Mouse (Mus musculus): ENCODE results near the gene Gm20388.
A peak's percentile ranks its signal among the peaks of the same experiment; 100 is the strongest.

Gm20388 gene

GRCm38 (mm10) chr8:120581811-120582210 lies 671.2 kb downstream of the Gm20388 start:
- no peak for DNase-seq (ENCODE audit: low spot score in 2 of 2)

- no peak for DNase-seq (ENCODE audit: low spot score in 2 of 2)
These were observed 674.9 kb downstream of the Gm20388 start for GRCm38 (mm10) chr8:120585521-120585920.

GRCm38 (mm10) chr8:120588908-120589771 lies 678.5 kb downstream of the Gm20388 start, which contains the start of gene Gins2:
TSS of gene Gins2 (minus strand) at chr8:120589304.
- peak; percentile 99 to 100 for DNase-seq (ENCODE audit: low spot score in 2 of 2)

GRCm38 (mm10) chr8:120589921-120590320 lies 679.3 kb downstream of the Gm20388 start:
- DNase-seq (ENCODE audit: low spot score in 2 of 2): no peak

DNA sequence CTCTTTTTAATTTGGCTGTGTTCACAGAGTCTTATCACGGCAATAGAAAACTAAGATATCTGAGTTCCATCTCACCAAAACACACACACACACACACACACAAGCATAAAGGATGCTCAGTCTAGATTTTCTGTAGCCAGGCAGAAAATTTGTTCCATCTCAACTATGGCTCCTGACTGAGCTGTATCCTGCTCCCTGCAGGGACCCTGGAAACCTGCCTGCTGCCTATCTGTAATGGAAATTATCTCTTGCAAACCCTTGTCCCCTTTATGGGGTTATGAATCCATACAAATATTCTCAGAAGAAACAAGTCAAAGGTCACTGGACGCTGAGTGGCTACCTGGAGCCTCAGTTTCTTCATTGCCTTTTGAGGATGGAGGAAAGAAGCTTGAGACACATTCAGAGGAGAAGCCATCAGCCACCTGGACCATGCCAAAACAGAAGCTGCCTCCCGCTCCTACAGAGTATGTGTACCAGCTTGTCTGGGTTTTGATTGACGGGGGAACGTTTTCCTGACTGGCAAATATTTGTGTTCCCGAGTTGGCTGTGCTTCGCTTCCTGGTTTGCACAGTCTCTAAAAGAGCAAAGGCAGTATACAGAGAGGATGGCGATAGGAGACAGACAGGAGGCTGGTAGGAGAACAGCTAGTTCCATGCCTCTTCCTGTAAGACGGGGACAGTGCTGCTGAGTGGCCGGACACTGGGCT lies 681.1 kb downstream of the Gm20388 start:
- no peak for DNase-seq (ENCODE audit: low spot score in 2 of 2)

- no peak for DNase-seq (ENCODE audit: low spot score in 2 of 2)
These were observed 683.9 kb downstream of the Gm20388 start for GRCm38 (mm10) chr8:120594571-120594970.

- DNase-seq (ENCODE audit: low spot score in 2 of 2): peak in 1 of 2 experiments; percentile 55
These were observed 685.3 kb downstream of the Gm20388 start for GRCm38 (mm10) chr8:120595963-120596362.

GRCm38 (mm10) chr8:120598579-120598978 lies 687.9 kb downstream of the Gm20388 start:
- DNase-seq (ENCODE audit: low spot score in 2 of 2): peak; percentile 75 to 90

GRCm38 (mm10) chr8:120599504-120599903 lies 688.9 kb downstream of the Gm20388 start:
- peak in 1 of 2 experiments; percentile 83 for DNase-seq (ENCODE audit: low spot score in 2 of 2)

DNA sequence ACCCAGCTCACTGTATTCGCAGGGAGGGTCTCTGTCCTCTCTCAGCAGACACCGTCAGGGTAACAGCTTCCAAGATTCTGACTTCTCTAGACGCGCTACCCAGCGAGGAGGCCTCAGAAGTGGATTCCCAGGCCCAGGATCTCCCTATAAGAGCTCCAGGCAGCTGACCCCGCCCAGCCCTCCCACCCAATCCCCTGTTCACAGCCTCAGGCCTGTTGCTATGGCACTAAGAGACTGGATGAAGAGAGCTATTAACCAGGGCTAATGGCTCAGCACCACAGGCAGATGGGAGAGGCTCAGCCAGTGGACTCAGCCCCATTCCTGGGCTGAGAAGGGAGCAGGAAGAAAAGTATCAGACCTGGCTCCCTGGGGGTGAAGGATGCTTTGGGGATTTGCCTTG lies 692.0 kb downstream of the Gm20388 start:
- DNase-seq (ENCODE audit: low spot score in 2 of 2): no peak

DNA sequence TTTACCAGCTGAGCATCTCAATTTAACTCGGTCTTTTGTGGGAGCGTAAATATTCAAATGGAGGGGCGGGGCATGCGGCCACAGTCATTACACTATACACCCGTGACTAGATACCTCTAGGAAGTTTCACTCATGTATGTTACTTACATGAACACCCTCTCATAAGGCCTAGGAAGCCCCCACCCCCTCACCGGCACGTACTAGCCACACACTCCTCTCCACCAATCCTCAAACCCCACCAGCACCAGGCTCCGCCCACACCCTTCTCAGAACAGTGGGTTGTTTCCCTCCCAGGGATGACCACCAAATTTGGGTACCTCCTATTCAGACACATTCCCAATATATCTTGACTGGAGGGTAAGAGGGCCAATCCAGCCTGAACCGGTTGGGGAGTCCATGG lies 696.8 kb downstream of the Gm20388 start:
- no peak for DNase-seq (ENCODE audit: low spot score in 2 of 2)

- peak in 1 of 2 experiments; percentile 86 for DNase-seq (ENCODE audit: low spot score in 2 of 2)
These were observed 697.2 kb downstream of the Gm20388 start for GRCm38 (mm10) chr8:120607885-120608284.

GRCm38 (mm10) chr8:120610824-120611223 lies 700.2 kb downstream of the Gm20388 start:
- no peak for DNase-seq (ENCODE audit: low spot score in 2 of 2)

- no peak for DNase-seq (ENCODE audit: low spot score in 2 of 2)
These were observed 703.9 kb downstream of the Gm20388 start for GRCm38 (mm10) chr8:120614491-120614890.

DNA sequence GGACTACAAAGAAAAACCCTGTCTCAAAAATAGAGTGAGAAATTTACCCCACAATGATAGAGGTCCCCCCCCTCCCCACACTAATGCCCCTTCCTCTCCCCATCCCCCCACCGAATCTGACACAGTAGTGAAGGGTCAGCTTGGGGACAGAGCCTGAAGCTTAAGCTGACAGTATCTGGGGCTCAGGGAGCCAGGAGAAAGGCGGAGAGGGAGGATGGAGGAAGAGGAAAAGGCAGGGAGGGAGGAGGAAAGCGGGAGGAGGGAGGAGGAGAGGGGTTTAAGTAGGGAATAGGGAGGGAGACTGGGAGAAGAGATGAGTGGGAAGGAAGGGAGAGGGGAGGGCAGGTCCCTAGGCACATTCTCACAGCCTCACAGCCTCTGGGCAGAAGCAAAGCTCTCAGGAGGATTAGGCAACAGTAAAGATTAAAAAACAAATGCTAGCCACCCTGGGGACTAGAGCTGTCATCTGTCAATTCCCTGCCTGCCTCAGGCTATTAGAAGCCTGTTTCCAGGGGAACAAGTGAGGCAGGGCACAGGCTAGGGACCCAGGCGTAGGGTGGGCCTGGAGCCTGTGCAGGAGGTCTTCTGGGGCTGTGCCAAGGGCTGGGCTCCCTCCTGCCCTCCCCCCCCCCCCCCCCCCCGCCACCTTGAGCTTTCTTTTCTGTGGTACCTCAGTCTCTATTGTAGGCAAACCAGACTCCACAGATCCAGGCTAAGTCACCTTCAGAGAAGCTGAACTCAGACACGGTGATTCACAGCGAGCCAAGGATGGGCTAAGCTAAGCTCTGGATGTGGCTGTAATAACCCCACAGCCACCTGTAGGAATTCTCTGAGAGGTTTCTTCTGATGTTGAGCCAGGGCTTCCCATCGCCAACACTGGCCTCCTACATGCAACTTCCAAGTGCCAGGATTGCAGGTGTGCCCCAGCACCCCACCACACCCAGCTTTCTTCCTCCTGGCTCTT lies 706.3 kb downstream of the Gm20388 start:
- no peak for DNase-seq (ENCODE audit: low spot score in 2 of 2)

- peak in 1 of 2 experiments; percentile 81 for DNase-seq (ENCODE audit: low spot score in 2 of 2)
These were observed 707.5 kb downstream of the Gm20388 start for GRCm38 (mm10) chr8:120618110-120618509.

DNA sequence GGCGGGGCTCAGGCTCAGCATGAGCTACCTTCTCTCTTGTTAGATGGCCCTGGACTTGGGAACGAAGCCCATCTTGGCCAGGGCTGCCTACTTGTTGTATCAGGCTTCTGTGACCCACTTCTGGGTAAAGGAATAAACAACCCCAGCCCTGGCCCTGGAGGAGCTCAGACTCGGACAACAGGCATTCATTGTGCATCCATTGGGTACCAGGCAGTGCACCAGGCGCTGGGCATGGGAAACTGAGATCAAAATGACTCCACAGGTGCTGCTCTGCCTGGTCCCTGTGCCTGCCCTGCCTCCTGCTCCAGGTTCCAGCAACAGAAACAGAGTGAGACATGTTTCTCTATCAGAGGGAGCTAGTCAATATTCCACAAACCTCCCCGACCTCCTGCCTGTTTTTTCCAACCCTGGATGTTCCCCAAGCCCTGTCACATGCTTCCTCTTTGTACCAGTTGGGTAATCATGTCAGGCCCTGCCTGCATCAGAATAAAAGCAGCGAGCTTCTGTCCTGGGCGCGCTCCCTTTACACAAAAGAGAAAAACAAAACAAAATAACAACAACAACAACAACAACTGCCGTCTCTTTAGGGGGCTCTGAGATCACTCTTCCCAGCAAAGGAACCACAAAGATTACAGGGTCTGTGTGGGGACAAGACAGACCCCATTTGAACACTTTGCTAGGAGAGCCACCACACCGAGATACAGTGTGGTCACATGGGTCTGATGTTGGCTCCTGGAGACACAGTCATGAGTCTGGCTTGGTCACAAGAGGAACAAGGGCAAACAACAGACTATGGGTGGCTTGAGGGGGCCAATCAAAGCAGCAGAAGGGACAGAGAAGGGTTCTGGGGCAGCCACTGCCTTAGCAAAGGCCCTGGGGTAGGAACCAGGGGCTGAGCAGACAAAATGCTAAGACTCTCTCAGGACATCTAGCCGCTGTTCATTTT lies 708.9 kb downstream of the Gm20388 start:
- peak in 1 of 2 experiments; percentile 61 for DNase-seq (ENCODE audit: low spot score in 2 of 2)

GRCm38 (mm10) chr8:120620441-120620840 lies 709.8 kb downstream of the Gm20388 start:
- no peak for DNase-seq (ENCODE audit: low spot score in 2 of 2)

DNA sequence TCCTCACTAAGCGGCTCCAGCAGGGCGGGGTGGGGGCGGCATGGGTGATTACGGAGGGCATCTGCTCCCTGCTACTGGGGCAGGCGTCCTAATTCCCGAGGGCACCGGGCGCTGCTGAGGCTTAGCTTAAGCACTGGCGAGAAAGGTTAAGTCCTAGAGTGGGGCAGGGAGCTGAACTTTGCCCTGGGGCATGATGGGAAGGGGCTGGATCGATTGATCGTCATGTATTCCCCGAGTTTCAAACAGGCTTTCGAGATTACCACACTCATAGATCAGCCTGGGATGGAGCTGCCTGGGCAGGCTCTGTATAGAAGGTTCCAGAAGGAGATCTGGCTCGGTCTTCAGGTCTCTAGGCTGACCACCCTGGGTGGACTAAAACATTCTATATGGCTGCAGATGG lies 711.5 kb downstream of the Gm20388 start:
- DNase-seq (ENCODE audit: low spot score in 2 of 2): no peak

DNA sequence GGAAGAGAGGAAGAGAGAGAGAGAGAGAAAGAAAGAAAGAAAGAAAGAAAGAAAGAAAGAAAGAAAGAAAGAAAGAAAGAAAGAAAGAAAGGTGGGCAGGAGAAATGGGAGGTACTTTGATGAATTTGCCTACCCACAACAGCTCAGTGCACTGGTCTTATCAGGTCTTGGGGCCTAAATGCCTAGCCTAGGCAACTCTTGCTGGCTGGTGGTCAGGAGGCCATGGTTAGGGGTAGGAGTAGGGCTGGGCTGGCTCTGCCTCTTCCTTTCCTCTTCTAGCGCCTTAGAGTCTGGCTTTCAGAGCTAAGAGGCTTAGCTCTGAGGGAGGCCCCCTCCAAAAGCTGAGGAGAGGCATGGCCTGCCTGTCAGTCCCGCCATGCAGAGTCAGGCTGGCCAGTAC lies 713.0 kb downstream of the Gm20388 start:
- DNase-seq (ENCODE audit: low spot score in 2 of 2): no peak

All from left cerebral cortex, adult 9 months (tissue).